Mouse (Mus musculus) retina, embryonic 14.5 days (tissue): ENCODE measurements around the gene Nrip1.

Experiments
- DNase-seq: peaks from one replicate; pipeline ENCODE4 v3.0.0-alpha.2; 2015; ENCODE audit warnings: low spot score

Nrip1 gene

DNA sequence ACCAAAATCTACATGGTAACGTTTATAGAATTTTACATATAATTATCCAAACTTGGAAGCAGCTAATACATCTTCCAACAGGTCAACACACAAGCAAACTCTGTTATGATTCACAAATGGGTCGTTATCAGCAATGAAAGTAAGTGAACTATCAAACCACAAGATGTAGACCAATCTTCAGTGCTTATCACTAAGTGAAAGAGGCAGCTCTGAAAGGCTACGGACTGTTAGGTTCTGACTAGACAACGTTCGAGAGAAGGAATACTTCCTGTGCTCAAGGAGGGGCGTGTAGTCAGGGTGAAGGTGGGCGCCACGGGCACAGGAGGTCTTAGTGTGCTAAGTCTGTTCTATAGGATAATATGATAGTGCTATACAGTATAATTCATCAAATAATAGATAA, 93.3 kb downstream of the Nrip1 start:
- DNase-seq = no peak

DNA sequence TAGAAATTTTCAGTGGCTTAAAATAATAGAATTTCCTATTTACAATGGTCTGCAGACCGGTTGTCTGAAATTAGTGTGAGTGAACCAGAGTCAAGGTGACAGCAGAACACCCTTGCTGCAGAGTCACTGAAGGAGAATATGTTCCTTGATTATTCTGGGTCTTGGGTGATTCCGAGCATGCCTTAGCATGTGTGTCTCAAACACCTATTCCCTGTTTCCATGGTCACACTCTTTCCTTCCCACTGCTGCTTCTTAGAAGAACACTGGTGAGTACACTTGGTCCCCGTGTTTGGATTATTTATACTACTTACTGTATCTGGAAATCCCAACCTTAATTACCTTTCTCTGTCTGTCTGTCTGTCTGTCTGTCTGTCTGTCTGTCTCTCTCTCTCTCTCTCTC, 97.4 kb downstream of the Nrip1 start:
- DNase-seq = no peak

- no peak for DNase-seq
These were observed 98.0 kb downstream of the Nrip1 start for GRCm38 (mm10) chr16:76275584-76275983.

DNA sequence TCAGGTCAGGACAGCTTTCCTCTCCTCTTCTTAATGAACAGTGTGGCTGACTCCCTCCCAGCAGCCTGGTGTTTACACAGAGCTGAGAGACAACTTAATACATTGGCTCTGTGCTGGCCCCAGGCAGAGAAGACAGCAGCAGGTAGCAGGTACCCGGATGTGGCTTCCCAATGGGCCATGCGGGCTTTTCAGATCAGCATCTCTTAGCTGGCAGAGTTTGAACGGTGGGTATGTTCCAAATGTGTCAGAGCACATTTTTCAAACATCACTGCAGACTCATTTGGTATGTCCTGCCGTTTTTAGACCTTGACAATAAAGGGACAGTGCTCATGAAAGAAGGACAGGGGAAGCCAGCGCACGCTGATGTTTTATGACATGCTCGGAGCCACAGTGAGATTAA, 98.5 kb downstream of the Nrip1 start:
- peak; percentile 68 for DNase-seq

GRCm38 (mm10) chr16:76266635-76267268, 106.9 kb downstream of the Nrip1 start:
- DNase-seq = no peak

DNA sequence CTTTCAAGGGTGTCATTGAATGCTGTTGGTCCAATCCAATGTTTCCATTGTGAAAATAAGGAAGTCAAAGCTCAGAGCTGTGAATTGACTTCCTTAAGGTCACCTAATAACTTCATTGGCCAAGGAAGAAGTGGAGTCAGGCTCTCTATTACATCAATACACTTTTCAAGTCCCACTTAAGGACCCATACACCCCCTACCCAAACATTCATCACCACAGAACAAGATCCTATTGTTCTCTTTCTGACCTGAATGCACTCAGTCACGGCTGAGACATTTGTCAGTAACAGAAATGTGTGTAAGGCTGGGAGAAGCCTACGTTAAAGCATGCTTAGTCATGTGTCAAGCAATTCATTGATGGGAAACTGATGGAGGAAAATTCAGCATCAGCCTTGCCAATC, 107.8 kb downstream of the Nrip1 start:
- no peak for DNase-seq

DNA sequence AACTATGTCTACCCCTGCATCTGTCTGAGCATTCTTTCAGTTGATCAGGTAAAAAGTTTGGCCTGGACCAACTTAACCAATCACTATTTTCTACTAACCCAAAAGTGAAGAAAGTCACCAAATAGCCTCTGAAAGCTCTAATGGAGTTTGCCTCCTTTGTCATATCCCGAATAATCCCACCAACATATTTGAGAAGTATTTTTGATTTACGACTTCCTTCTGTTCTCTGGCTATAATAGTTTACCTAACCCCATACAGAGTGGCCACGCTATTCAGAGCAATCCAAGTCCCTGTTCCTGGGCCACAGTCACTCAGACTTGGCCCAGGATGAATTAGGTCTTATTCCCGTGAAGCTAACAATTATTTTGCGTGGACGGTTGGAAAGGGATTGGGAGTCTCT, 108.3 kb downstream of the Nrip1 start:
- DNase-seq = no peak

GRCm38 (mm10) chr16:76263393-76263792, 110.2 kb downstream of the Nrip1 start:
- no peak for DNase-seq

- DNase-seq = no peak
These were observed 113.3 kb downstream of the Nrip1 start for GRCm38 (mm10) chr16:76260296-76260695.

GRCm38 (mm10) chr16:76251826-76252225, 121.8 kb downstream of the Nrip1 start:
- DNase-seq = no peak

- no peak for DNase-seq
These were observed 124.1 kb downstream of the Nrip1 start for GRCm38 (mm10) chr16:76249345-76250091.

- no peak for DNase-seq
These were observed 130.8 kb downstream of the Nrip1 start for GRCm38 (mm10) chr16:76242850-76243249.

DNA sequence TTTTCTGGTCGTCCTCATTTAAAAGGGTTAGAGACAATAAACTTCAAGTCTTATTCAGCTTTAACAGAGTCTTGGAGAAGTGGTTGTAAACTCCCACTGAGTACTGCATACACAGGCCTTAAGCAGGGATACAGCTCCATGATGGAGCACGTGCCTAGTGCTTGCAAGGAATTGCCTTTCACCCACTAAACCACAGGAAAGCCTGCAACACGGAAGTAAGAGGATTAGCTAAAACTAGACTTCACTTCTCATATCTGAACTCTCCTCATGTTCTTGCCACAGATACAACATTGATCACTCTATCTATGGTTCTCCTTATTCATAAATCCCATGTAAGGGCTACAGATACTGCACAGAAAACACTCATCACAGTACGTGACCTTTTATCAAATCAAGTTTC, 132.4 kb downstream of the Nrip1 start:
- no peak for DNase-seq

GRCm38 (mm10) chr16:76239353-76239752, 134.3 kb downstream of the Nrip1 start:
- DNase-seq = no peak

DNA sequence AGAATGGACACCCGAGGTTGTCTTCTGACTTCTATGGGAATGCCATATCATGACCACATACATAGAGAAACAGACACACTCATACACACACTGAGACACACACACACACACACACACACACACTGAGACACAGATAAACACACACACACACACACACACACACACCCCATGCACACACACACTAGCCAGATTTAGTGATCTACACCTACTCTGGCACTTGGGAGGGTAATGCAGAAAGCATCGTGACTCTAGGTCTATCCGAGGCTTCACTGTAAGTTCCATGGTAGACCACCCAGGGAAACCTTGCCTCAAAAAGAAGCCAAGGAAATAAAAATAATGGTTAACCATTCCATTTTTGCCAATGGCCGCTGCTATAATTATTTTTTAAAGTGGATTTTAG, 134.8 kb downstream of the Nrip1 start:
- no peak for DNase-seq
